Mouse (Mus musculus): Measurements from ENCODE around the gene Olfr573-ps1.

The Olfr573-ps1 gene

DNA sequence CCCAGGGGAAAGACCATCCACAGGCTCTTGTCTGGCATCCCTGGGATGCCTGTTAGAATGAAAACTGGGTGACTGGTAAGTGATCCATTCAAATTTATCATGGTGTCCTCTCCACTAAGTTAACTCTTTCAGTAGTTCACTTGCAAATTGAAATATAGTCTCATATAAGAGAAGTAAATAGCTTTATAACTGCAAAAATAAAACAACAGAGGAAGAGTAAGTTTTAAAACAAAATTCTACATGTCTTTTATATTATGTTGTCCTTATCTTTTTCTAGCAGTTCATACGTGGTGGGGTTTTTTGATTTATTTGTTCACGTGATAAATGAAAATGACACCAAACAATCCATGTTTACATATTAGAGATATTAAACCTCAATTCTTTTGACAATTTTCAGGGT, at the start of gene Olfr573-ps1:
Gene Olfr573-ps1 (minus strand): TSS at position 101 of the 400 bp plus-strand sequence.
- DNase-seq (ENCODE audit: low spot score), result no peak

GRCm38 (mm10) chr7:102989224-102989623, 46.8 kb upstream of the Olfr573-ps1 start, which contains the start of gene Olfr578:
Gene Olfr578 (minus strand): TSS chr7:102989324.
- DNase-seq (ENCODE audit: low spot score), result no peak

DNA sequence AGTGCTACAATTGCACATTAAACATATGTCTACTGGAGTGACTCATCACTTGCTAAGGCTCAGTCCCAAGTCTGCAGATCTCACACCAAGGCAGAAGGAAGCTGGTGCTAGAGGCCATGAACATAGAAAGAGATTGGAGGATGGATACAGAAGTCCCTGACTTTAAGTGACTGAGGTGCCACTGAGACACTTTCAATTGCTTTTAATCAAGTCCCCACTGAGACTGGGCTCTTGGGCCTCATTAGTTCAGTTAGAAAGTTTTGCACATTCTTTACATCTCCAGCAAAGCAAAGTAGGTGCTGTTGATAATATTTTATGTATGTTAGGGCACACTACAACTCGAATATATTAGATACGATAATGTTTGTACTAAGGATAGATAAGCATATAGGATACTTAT, 33.5 kb upstream of the Olfr573-ps1 start, which contains the start of gene Olfr577:
Gene Olfr577 (minus strand): TSS at position 101 of the 400 bp plus-strand sequence.
- DNase-seq (ENCODE audit: low spot score), result no peak

- no peak for DNase-seq (ENCODE audit: low spot score)
Measured at GRCm38 (mm10) chr7:102974399-102974798, 32.0 kb upstream of the Olfr573-ps1 start.

GRCm38 (mm10) chr7:102962360-102962759, 20.0 kb upstream of the Olfr573-ps1 start, which contains the start of gene Olfr576:
Gene Olfr576 (plus strand): TSS chr7:102962660.
- DNase-seq (ENCODE audit: low spot score), result no peak

GRCm38 (mm10) chr7:102958593-102958992, 16.2 kb upstream of the Olfr573-ps1 start, which contains the start of gene Olfr575:
Gene Olfr575 (minus strand): TSS chr7:102958775.
- peak; percentile 30 for DNase-seq (ENCODE audit: low spot score)

DNA sequence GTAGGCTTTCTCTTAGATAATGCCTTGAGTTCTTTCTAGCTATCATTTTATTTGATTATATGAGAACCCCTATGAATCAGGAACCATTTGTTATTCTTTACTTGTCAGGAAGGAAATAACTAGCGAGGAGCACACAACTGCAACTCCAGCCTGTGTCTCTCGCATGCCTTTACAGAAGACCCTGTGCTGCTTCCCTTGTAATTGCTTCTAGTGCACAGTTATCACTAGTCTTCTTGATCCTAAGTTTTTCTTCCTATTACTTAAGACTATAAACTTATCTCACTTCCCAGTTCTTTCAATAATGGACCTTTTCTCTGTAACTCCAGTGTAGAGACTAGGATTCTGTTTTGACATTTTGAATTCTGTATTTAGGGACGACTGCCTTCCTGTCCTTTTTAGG, 15.8 kb upstream of the Olfr573-ps1 start:
- no peak for DNase-seq (ENCODE audit: low spot score)

GRCm38 (mm10) chr7:102950732-102951131, 8.4 kb upstream of the Olfr573-ps1 start:
- no peak for DNase-seq (ENCODE audit: low spot score)

- no peak for DNase-seq (ENCODE audit: low spot score)
Measured at GRCm38 (mm10) chr7:102948167-102948566, 5.8 kb upstream of the Olfr573-ps1 start, which contains the start of gene Olfr574. Gene Olfr574 (plus strand): TSS chr7:102948467.

DNA sequence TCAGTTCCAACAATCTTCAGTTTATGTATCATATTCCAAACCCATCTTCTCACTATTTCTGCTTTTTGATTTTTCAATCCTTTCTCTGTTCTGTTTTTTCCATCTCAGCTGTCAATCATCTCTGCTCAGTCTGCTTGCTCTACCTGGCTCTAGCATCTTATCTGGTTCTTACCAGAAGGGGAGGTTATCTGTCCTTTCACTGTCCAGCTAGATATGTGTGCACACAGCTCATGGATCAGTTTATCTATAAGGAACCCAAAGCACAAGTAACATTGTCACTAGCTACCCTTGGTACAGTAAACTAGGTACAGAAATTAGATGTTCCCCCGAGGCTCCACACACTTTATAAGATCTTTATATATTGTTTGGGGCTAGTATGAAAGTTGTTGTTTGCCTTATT, 1.0 kb upstream of the Olfr573-ps1 start:
- DNase-seq (ENCODE audit: low spot score), result no peak

DNA sequence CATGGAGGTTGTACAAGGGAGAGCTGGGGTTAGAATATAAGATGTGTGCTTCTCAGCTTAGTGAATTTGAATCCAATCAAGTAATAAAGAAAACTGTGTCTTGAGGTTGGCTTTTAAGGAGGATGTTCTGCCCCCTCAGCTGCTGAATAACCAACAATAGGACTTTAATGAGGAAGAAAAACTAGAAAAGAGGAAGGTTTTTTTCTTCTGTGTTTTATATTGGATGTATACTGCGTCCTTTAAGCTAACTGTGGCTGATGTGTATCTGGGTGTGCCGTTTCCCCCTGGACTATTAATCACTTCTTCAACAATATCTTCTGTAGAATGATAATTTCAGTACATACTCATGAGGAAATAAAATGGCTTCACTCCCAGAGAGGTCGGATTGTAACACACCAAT, 15.3 kb downstream of the Olfr573-ps1 start:
- no peak for DNase-seq (ENCODE audit: low spot score)

DNA sequence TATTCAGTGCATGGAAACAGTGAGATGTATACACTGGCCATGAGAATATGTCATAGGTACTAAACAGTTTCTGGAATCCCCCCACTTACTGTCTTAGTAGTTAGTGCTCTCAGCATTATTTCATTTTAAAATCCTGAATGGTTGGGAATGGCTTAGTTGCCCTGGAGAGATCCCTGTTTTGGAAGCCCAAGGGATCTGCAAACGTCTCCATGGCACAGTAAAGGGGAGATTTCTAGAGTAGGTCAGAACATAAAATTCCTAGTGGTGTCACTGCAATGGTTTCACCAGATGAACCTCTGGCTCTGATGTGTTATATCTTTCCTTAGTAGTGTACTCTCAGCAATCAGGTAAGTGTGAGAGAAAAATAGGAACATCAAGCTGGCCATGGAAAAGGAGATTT, 18.3 kb downstream of the Olfr573-ps1 start, which contains the start of gene Olfr572:
Gene Olfr572 (plus strand): TSS at position 301 of the 400 bp plus-strand sequence.
- no peak for DNase-seq (ENCODE audit: low spot score)

GRCm38 (mm10) chr7:102919632-102920031, 22.7 kb downstream of the Olfr573-ps1 start:
- DNase-seq (ENCODE audit: low spot score), result peak; percentile 52

- no peak for DNase-seq (ENCODE audit: low spot score)
Measured at GRCm38 (mm10) chr7:102917032-102917875, 25.1 kb downstream of the Olfr573-ps1 start, which contains the start of gene Olfr571. Gene Olfr571 (minus strand): TSS chr7:102917536.

- no peak for DNase-seq (ENCODE audit: low spot score)
Measured at GRCm38 (mm10) chr7:102916405-102916804, 26.0 kb downstream of the Olfr573-ps1 start.

DNA sequence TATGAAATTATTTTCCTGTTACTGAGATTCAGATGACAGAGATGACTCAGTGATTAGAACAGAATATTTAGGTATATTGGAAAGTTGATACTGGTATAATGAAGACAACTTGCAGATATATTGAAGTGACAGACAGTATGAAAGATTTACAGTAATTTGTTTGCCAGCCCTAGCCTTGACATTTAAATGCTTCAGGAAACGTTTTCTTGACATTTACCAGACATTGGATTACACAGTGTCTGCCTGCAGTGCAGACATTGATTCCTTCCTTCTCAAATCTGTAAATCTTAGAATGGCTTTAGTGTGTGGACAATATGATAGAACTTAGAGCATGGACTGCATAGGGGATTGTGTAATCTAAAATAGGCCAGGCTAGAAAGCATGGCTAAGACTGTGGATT, 27.1 kb downstream of the Olfr573-ps1 start:
- DNase-seq (ENCODE audit: low spot score), result no peak
